Mouse (Mus musculus): ENCODE results near the gene Plekhh2. TPM values are rescaled to one million over a fixed set of nuclear protein-coding genes. Genes with fewer than 3 reads are reported as not detected.

Plekhh2 gene
- polyA plus RNA-seq, 1 experiment from 2014 or later, result 3.2 TPM

DNA sequence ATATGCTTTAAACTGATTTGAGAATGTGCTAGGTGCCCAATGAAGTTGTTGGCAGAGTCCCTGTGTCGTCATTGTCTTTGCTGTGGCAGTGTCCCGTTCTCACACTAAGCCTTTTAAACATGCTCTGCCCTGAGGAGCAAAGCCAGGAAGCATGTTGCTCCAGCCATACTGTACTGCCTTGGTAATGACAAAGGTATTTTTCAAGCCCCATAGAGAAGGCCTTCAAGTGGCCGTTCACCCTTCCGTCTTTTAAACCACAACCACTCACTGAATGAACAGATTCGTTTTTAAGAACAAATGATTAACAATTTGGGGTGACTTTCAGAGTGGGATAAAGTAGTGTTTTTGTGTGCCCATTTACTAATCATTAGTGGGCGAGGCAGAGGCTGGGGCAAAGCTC is 109.5 kb downstream of the Plekhh2 start:
- Histone ChIP-seq H3K9me3 (no peaks in the 10 kb centered on the region), H3K4me2 (replicated peaks) (no peak overlapping the region), H3K36me3 (no peaks in the 10 kb centered on the region), H3K27me3 (replicated peaks) (no peaks in the 10 kb centered on the region), H3K27ac (no peak overlapping the region), H3K4me3 (no peak overlapping the region), H3K9ac (no peak overlapping the region), H3K4me1 (no peaks in the 10 kb centered on the region)
- no peak for ATAC-seq (ENCODE audit: low FRiP score, low read depth)
- WGBS, result 85% methylated on average over 6 of the region's 6 CpGs

DNA sequence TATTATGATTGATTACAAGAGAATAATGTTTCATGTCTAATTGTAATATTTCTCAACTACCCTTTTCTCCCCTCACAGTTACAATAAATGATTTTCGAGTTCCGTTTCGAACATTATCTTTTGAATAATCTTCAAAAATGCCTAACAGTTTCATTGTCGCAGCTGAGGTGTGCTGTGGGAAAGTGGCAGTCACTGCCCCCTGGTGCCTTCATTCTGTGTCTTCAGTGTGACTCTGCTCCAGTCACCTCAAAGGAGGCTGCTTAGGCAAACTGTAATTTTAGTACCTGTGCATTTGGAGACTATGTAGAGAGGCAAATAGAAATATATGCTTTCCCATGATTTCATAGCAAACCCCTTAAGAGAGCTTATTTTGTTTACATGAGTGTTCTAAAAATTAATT is 110.3 kb downstream of the Plekhh2 start:
- H3K4me1 ChIP-seq, result peaks cover 5% of the 10 kb centered on the region

DNA sequence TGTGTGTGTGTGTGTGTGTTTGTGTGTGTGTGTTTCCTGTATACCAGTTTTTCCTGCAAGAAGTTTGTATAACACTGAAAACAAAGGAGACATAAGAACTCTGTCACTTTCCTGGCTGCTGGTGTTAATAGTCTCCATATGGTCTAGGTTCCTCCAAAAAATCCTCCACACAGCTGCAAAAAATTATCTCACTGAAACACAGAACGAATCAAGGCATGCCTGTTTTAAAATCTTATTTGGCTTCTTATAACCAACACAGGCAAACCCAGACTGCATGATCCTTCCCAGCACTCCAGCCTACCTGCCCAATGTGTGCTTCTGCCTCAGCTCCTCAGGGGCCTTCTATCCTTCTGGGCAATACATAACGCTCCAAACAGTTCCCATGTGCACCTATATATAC is 111.2 kb downstream of the Plekhh2 start:
- no peaks in the 10 kb centered on the region for H3K27me3 ChIP-seq (replicated peaks)
- H3K9ac ChIP-seq, result no peak overlapping the region
- ATAC-seq (ENCODE audit: low FRiP score, low read depth), result no peak
- H3K4me2 ChIP-seq (replicated peaks), result no peak overlapping the region
- no peaks in the 10 kb centered on the region for H3K36me3 ChIP-seq
- H3K27ac ChIP-seq, result no peak overlapping the region
- WGBS, result 70% methylated on average over 2 of the region's 2 CpGs
- H3K9me3 ChIP-seq, result no peaks in the 10 kb centered on the region
- no peak overlapping the region for H3K4me3 ChIP-seq
- H3K4me1 ChIP-seq, result peaks cover 6% of the 10 kb centered on the region

More for the DNA sequence above, 110.3 kb downstream of the Plekhh2 start:
- no peak overlapping the region for H3K4me3 ChIP-seq
- no peaks in the 10 kb centered on the region for H3K9me3 ChIP-seq
- H3K4me2 ChIP-seq (replicated peaks), result no peak overlapping the region
- 93% methylated on average over 4 of the region's 4 CpGs for WGBS
- H3K9ac ChIP-seq, result no peak overlapping the region
- no peak overlapping the region for H3K27ac ChIP-seq
- no peaks in the 10 kb centered on the region for H3K27me3 ChIP-seq (replicated peaks)
- H3K36me3 ChIP-seq, result no peaks in the 10 kb centered on the region
- ATAC-seq (ENCODE audit: low FRiP score, low read depth), result no peak

DNA sequence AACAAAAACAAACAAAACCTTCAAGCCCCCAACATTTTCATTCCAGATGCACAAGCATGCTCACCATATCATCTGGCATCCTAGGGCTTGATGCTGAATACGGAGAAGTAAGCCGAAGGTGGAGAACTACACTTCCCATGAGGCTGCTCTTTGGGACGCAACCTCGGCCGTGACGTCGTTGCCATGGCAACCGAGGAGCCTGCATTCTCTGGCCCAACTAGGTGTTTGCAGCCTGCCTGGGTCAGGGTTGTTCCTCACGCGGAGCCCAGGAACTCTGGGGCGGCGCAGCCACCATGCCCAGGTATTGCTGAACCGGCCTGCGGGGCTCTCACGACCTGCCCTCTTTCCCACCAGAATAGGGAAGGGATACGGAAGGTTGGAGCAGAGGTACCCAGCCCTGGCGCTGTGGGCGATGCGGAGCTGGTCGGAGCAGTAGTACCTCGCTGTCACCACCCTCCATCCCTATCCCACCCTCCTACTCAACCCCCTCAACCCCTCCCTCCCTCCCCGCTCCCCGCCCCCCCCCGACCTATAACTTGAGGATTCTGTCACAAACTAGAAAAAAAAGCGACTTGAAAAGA is 114.7 kb downstream of the Plekhh2 start, which contains the start of gene Dync2li1:
Gene Dync2li1 (plus strand): TSS at position 221 of the 581 bp plus-strand sequence.
- Histone ChIP-seq H3K27me3 (replicated peaks) (no peaks in the 10 kb centered on the region), H3K27ac (no peak within 1 kb of the TSS), H3K9ac (peak within 1 kb of the TSS; percentile 55), H3K4me2 (replicated peaks) (peak within 1 kb of the TSS; percentile 73), H3K36me3 (no peaks in the 10 kb centered on the region), H3K4me3 (peak within 1 kb of the TSS; percentile 60), H3K9me3 (no peaks in the 10 kb centered on the region), H3K4me1 (peaks cover 6% of the 10 kb centered on the region)
- under 1% methylated on average over 25 of the region's 25 CpGs for WGBS
- peak; percentile 98 for ATAC-seq (ENCODE audit: low FRiP score, low read depth)

DNA sequence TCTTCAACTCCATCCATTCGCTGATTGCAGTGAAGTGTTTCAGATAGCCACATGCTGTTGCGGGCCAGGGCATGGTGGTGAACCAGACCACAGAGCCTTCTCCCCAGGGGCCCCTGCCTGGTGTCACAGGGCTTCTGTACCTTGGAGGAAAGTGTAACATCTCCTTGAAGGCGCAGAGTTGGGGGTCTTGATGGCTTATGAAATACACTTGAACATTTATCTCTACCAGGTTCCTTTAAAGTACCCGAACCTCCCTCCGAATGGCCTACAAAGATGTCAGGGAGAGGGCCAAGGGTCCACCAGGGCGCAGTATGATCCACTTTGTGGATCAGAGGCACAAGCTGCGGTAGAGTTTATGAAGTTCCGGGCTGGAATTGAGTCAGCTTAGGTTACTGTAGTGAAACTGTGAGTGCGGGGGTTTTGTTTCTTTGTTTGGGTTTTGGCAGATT is 115.2 kb downstream of the Plekhh2 start:
- peak overlapping the region; percentile 60 for H3K4me3 ChIP-seq
- 44% methylated on average over 9 of the region's 9 CpGs for WGBS
- H3K9ac ChIP-seq, result peak overlapping the region; percentile 55
- peaks cover 6% of the 10 kb centered on the region for H3K4me1 ChIP-seq
- ATAC-seq (ENCODE audit: low FRiP score, low read depth), result peak; percentile 55; the same call in 1 of the 2 replicates
- H3K36me3 ChIP-seq, result no peaks in the 10 kb centered on the region
- peak overlapping the region; percentile 73 for H3K4me2 ChIP-seq (replicated peaks)
- H3K9me3 ChIP-seq, result no peaks in the 10 kb centered on the region
- no peak overlapping the region for H3K27ac ChIP-seq
- no peaks in the 10 kb centered on the region for H3K27me3 ChIP-seq (replicated peaks)

DNA sequence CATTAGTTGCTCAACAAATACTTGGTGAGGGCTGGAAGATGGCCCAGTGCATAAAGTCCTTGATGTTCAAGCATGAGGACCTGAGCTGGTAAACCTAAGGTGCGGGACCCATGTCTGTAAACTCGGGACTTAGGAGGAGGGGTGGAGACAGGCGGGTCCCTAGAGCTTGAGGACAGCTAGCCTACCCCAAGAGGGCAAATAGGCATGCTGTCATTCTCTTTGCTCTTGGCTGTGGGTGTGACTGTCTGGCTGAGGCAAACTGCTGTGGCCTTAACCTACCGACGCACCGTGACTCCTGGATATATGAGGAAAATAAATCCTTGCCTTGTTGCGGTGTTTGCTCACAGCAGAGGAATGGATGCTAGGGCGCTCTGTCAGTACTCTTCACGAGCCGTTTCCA is 116.0 kb downstream of the Plekhh2 start:
- no peak overlapping the region for H3K27ac ChIP-seq
- H3K36me3 ChIP-seq, result 0 out of 2 replicates have a peak, but pooled peaks cover 3% of the 10 kb centered on the region
- WGBS, result 84% methylated on average over 10 of the region's 10 CpGs
- no peaks in the 10 kb centered on the region for H3K9me3 ChIP-seq
- H3K4me2 ChIP-seq (replicated peaks), result no peak overlapping the region
- H3K4me3 ChIP-seq, result no peak overlapping the region
- no peak overlapping the region for H3K9ac ChIP-seq
- ATAC-seq (ENCODE audit: low FRiP score, low read depth), result no peak
- no peaks in the 10 kb centered on the region for H3K27me3 ChIP-seq (replicated peaks)
- H3K4me1 ChIP-seq, result peaks cover 6% of the 10 kb centered on the region

DNA sequence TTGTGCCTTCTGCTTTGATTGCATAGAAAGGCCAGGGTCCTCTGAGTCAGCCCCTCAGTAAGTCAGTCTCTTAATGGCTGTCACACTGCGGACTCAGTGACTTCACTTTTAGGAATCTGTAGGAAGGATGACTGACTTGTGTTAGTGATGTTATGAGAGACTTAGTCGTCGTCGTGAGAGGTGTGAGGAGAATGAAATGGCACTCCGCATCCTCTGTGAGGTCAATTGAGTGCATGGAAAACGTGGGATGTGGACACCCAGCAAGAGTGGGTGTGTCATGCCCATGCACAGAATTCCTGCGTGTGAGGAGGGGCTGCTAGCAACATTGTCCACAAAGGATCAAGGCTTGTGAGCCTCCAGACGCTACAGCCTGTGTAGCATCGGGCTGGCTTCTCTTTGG is 116.9 kb downstream of the Plekhh2 start:
- 0 out of 2 replicates have a peak, but pooled peaks cover 3% of the 10 kb centered on the region for H3K36me3 ChIP-seq
- 87% methylated on average over 9 of the region's 9 CpGs for WGBS
- no peaks in the 10 kb centered on the region for H3K27me3 ChIP-seq (replicated peaks)
- no peaks in the 10 kb centered on the region for H3K9me3 ChIP-seq
- no peak overlapping the region for H3K4me3 ChIP-seq
- no peak overlapping the region for H3K27ac ChIP-seq
- no peak overlapping the region for H3K4me2 ChIP-seq (replicated peaks)
- H3K4me1 ChIP-seq, result peaks cover 6% of the 10 kb centered on the region
- ATAC-seq (ENCODE audit: low FRiP score, low read depth), result no peak
- H3K9ac ChIP-seq, result no peak overlapping the region

DNA sequence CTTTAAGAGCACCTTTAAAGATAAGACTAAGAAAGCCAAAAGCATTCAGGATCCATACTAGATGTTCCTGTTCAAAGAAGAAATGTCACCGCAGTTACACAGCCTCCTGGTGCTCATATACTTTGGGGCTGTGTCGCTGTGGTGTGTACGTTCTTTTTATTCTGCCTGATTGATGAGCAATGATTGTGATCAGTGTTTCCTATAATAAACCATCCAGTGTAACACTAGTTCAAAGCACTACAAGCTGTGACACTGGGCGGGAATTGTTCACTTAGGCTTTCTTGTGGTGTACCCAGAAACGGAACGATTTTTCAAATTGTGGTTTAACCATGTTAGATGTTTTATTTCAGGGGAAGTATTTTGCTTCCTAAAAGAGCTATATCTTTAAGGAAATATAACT is 120.1 kb downstream of the Plekhh2 start:
- no peak for ATAC-seq (ENCODE audit: low FRiP score, low read depth)
- H3K4me1 ChIP-seq, result peaks cover 3% of the 10 kb centered on the region; the same call in 1 of the 2 replicates
- H3K9me3 ChIP-seq, result no peaks in the 10 kb centered on the region
- H3K9ac ChIP-seq, result no peak overlapping the region
- 0 out of 2 replicates have a peak, but pooled peaks cover 3% of the 10 kb centered on the region for H3K36me3 ChIP-seq
- H3K27me3 ChIP-seq (replicated peaks), result no peaks in the 10 kb centered on the region
- H3K4me2 ChIP-seq (replicated peaks), result no peak overlapping the region
- WGBS, result 87% methylated on average over 6 of the region's 6 CpGs
- H3K27ac ChIP-seq, result no peak overlapping the region
- no peak overlapping the region for H3K4me3 ChIP-seq

DNA sequence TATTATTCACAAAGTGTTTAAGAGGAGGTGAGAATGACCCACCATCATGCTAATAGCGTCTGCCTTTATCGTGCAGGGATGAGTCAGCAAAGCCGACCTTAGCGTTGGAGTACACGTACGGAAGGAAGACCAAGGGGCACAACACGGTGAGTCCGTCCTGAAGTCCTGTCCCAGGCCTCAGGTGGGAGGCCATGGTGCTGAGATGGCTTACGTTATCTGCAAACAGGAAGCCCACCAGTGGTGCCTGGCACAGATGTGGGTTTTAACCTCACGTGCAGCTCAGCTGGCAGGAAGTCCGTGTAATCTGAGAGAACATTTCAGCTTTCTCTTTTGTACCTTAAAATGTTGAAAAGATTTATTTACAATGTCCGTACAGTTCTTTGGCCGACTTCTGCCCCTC is 121.7 kb downstream of the Plekhh2 start:
- WGBS, result 86% methylated on average over 13 of the region's 13 CpGs
- no peak for ATAC-seq (ENCODE audit: low FRiP score, low read depth)
- H3K9ac ChIP-seq, result no peak overlapping the region

DNA sequence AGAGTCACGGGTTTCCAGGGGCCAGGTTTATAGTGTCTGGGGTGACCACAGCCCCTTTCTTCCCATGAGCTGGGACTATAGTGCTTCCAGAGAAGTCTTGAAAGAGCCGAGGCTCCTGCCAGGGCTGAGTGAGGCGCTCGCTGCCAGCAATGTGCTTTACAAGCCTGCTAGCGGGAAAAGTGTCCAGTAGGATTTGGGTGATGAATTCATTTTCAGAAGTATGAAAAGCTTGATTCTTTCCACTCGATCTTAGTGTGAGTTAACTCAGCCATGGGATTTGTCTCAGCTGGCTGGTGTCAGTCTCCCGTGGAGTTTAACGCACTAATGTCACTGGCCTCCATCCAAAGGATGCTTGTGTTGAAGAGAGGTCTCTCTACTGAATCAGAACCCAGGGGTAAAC is 124.6 kb downstream of the Plekhh2 start:
- 75% methylated on average over 8 of the region's 8 CpGs for WGBS
- no peak overlapping the region for H3K27ac ChIP-seq
- no peak overlapping the region for H3K4me3 ChIP-seq
- 0 out of 2 replicates have a peak, but pooled peaks cover 3% of the 10 kb centered on the region for H3K36me3 ChIP-seq
- H3K9ac ChIP-seq, result no peak overlapping the region
- H3K4me1 ChIP-seq, result no peaks in the 10 kb centered on the region
- H3K27me3 ChIP-seq (replicated peaks), result no peaks in the 10 kb centered on the region
- no peaks in the 10 kb centered on the region for H3K9me3 ChIP-seq
- ATAC-seq (ENCODE audit: low FRiP score, low read depth), result no peak
- H3K4me2 ChIP-seq (replicated peaks), result no peak overlapping the region

More for the DNA sequence above, 121.7 kb downstream of the Plekhh2 start:
- no peak overlapping the region for H3K4me2 ChIP-seq (replicated peaks)
- H3K9me3 ChIP-seq, result no peaks in the 10 kb centered on the region
- H3K27ac ChIP-seq, result no peak overlapping the region
- H3K36me3 ChIP-seq, result 0 out of 2 replicates have a peak, but pooled peaks cover 3% of the 10 kb centered on the region
- no peaks in the 10 kb centered on the region for H3K4me1 ChIP-seq
- no peaks in the 10 kb centered on the region for H3K27me3 ChIP-seq (replicated peaks)
- no peak overlapping the region for H3K4me3 ChIP-seq

DNA sequence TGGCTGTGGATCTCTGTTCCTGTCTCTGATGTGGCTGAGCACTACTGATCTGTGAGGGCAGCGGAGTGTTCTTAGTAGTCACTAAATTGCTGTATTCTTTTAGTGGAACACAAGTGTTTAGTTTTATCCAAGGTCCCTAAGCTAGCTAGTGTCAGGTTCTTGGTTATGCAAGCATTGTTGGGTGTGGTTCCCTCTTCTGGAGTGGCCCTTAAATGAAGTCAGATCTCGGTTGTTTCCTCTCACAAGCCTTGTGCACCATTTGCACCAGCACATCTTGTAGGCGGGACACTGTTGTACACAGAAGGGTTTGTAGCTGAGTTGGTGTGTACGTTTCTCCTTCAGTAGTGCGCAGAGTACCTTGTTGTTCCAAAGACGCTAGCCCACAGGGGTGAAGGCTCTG is 126.3 kb downstream of the Plekhh2 start:
- H3K27ac ChIP-seq, result no peak overlapping the region
- no peaks in the 10 kb centered on the region for H3K9me3 ChIP-seq
- 94% methylated on average over 6 of the region's 6 CpGs for WGBS
- no peak overlapping the region for H3K9ac ChIP-seq
- no peak for ATAC-seq (ENCODE audit: low FRiP score, low read depth)
- no peaks in the 10 kb centered on the region for H3K27me3 ChIP-seq (replicated peaks)
- no peaks in the 10 kb centered on the region for H3K36me3 ChIP-seq
- no peaks in the 10 kb centered on the region for H3K4me1 ChIP-seq
- H3K4me3 ChIP-seq, result no peak overlapping the region
- no peak overlapping the region for H3K4me2 ChIP-seq (replicated peaks)

DNA sequence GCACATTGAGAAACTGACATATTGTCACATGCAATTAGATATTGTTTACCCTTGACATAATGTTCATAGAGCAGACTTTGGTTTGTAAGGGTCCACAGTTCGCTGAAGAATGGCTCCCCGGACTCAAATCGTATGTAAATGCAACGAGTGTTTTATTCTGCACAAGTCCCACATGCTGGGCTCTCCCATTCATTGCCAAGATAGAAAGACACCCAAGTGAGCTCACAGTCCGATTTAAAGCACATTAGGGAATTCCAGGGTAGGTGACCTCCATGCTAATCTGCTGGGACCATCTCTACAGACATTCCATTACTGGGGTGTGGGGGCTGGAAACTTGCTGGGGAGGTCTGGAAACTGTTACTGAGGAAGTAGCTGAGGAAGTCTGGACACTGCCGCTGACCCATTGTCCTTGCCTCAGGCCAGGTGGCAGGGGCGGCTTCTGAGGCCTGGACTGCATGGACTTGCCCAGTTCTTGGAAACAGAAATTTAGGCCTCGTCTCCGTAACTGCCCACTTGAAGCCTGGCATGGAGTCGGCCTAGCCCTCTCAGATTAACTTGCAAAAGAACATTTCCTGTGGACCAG is 128.2 kb downstream of the Plekhh2 start:
- Histone ChIP-seq H3K27me3 (replicated peaks) (no peaks in the 10 kb centered on the region), H3K9me3 (no peaks in the 10 kb centered on the region), H3K27ac (no peak overlapping the region), H3K36me3 (no peaks in the 10 kb centered on the region), H3K4me2 (replicated peaks) (no peak overlapping the region), H3K9ac (no peak overlapping the region), H3K4me3 (no peak overlapping the region), H3K4me1 (0 out of 2 replicates have a peak, but pooled peaks cover 3% of the 10 kb centered on the region)
- ATAC-seq (ENCODE audit: low FRiP score, low read depth), result no peak
- WGBS, result 60% methylated on average over 10 of the region's 10 CpGs

DNA sequence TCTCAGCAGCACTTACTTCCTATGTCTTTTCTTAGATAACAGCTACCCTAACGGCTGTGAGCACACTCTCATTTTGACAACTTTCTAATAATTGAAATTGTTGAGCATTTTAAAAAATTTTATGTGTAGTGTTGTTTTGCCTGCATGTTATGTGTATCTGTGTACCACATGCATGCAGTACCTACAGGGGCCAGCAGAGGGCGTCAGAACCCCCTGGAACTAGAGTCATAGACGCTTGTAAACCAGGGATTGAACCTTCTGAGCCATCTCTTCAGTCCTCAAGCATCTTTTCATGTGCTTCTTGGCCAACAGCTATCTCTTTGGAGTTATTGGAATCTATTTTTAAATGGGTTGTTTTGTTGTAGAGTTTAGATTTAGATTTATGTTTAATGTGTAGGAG is 130.2 kb downstream of the Plekhh2 start:
- no peak overlapping the region for H3K27ac ChIP-seq
- no peaks in the 10 kb centered on the region for H3K27me3 ChIP-seq (replicated peaks)
- ATAC-seq (ENCODE audit: low FRiP score, low read depth), result no peak
- H3K4me1 ChIP-seq, result peaks cover 7% of the 10 kb centered on the region; the same call in 1 of the 2 replicates
- 40% methylated on average over 3 of the region's 3 CpGs for WGBS
- no peak overlapping the region for H3K4me2 ChIP-seq (replicated peaks)
- H3K9me3 ChIP-seq, result no peaks in the 10 kb centered on the region
- no peaks in the 10 kb centered on the region for H3K36me3 ChIP-seq
- H3K9ac ChIP-seq, result no peak overlapping the region
- no peak overlapping the region for H3K4me3 ChIP-seq

Data from neural tube, embryonic 12.5 days (tissue).